Mouse (Mus musculus): ENCODE measurements around the gene Mllt3. TPM values are rescaled to one million over a fixed set of nuclear protein-coding genes. Genes with fewer than 3 reads are reported as not detected.

The Mllt3 gene
- total and polyA plus RNA-seq, 2 experiments: 0.62 to 2.6 TPM

- Histone ChIP-seq H3K36me3 (ENCODE audit: control insufficient read depth, insufficient read depth, low read length) (no peaks in the 10 kb centered on the region), H3K4me3 (ENCODE audit: insufficient read depth, low read depth, low read length) (no peak overlapping the region), H3K27ac (replicated peaks; ENCODE audit: insufficient read depth, low read depth, low read length) (no peak overlapping the region), H3K79me2 (ENCODE audit: control insufficient read depth, insufficient read depth, low read length) (no peaks in the 10 kb centered on the region; the same call in 1 of the 2 replicates), H3K4me1 (ENCODE audit: control insufficient read depth, insufficient read depth, low read length) (no peaks in the 10 kb centered on the region; the same call in 1 of the 2 replicates), H3K9ac (ENCODE audit: low read depth, low read length) (no peak overlapping the region), H3K27me3 (ENCODE audit: control insufficient read depth, insufficient read depth, low read length) (no peaks in the 10 kb centered on the region)
- TF ChIP-seq CTCF (IDR thresholded peaks at IDR 0.05; ENCODE audit: low read depth, low read length): no peak
- TF ChIP-seq POLR2A (IDR thresholded peaks at IDR 0.05; ENCODE audit: extremely low read depth, insufficient read depth, low read length): no peak
- no peak for DNase-seq (ENCODE audit: extremely low read depth, low read depth, low spot score)
- WGBS: 93% methylated on average over 5 of the region's 5 CpGs
Observed at GRCm38 (mm10) chr4:87990940-87991339, 42.2 kb downstream of the Mllt3 start.

GRCm38 (mm10) chr4:87985281-87985680 is 47.9 kb downstream of the Mllt3 start:
- TF ChIP-seq CTCF (IDR thresholded peaks at IDR 0.05; ENCODE audit: low read depth, low read length) (no peak), POLR2A (IDR thresholded peaks at IDR 0.05; ENCODE audit: extremely low read depth, insufficient read depth, low read length) (no peak)
- no peak overlapping the region for H3K4me3 ChIP-seq (ENCODE audit: insufficient read depth, low read depth, low read length)

GRCm38 (mm10) chr4:87984589-87984988 is 48.6 kb downstream of the Mllt3 start:
- H3K27ac ChIP-seq (replicated peaks; ENCODE audit: insufficient read depth, low read depth, low read length): no peak overlapping the region
- 35% methylated on average over 3 of the region's 3 CpGs for WGBS

More at GRCm38 (mm10) chr4:87985281-87985680, 47.9 kb downstream of the Mllt3 start:
- WGBS: 75% methylated on average over 4 of the region's 4 CpGs
- Histone ChIP-seq H3K4me1 (ENCODE audit: control insufficient read depth, insufficient read depth, low read length) (peaks cover 3% of the 10 kb centered on the region), H3K36me3 (ENCODE audit: control insufficient read depth, insufficient read depth, low read length) (no peaks in the 10 kb centered on the region), H3K27ac (replicated peaks; ENCODE audit: insufficient read depth, low read depth, low read length) (no peak overlapping the region), H3K79me2 (ENCODE audit: control insufficient read depth, insufficient read depth, low read length) (no peaks in the 10 kb centered on the region; the same call in 1 of the 2 replicates), H3K9ac (ENCODE audit: low read depth, low read length) (no peak overlapping the region), H3K27me3 (ENCODE audit: control insufficient read depth, insufficient read depth, low read length) (no peaks in the 10 kb centered on the region)
- no peak for DNase-seq (ENCODE audit: extremely low read depth, low read depth, low spot score)

GRCm38 (mm10) chr4:87984091-87984490 is 49.1 kb downstream of the Mllt3 start:
- Histone ChIP-seq H3K27me3 (ENCODE audit: control insufficient read depth, insufficient read depth, low read length) (no peaks in the 10 kb centered on the region), H3K4me1 (ENCODE audit: control insufficient read depth, insufficient read depth, low read length) (peaks cover 3% of the 10 kb centered on the region), H3K79me2 (ENCODE audit: control insufficient read depth, insufficient read depth, low read length) (no peaks in the 10 kb centered on the region; the same call in 1 of the 2 replicates), H3K27ac (replicated peaks; ENCODE audit: insufficient read depth, low read depth, low read length) (no peak overlapping the region), H3K4me3 (ENCODE audit: insufficient read depth, low read depth, low read length) (no peak overlapping the region), H3K9ac (ENCODE audit: low read depth, low read length) (no peak overlapping the region), H3K36me3 (ENCODE audit: control insufficient read depth, insufficient read depth, low read length) (no peaks in the 10 kb centered on the region)
- DNase-seq (ENCODE audit: extremely low read depth, low read depth, low spot score): peak; percentile 4
- TF ChIP-seq POLR2A (IDR thresholded peaks at IDR 0.05; ENCODE audit: extremely low read depth, insufficient read depth, low read length) (no peak), CTCF (IDR thresholded peaks at IDR 0.05; ENCODE audit: low read depth, low read length) (no peak)
- 69% methylated on average over 5 of the region's 5 CpGs for WGBS

More at GRCm38 (mm10) chr4:87984589-87984988, 48.6 kb downstream of the Mllt3 start:
- no peaks in the 10 kb centered on the region for H3K27me3 ChIP-seq (ENCODE audit: control insufficient read depth, insufficient read depth, low read length)
- no peak overlapping the region for H3K4me3 ChIP-seq (ENCODE audit: insufficient read depth, low read depth, low read length)
- no peaks in the 10 kb centered on the region; the same call in 1 of the 2 replicates for H3K79me2 ChIP-seq (ENCODE audit: control insufficient read depth, insufficient read depth, low read length)
- H3K36me3 ChIP-seq (ENCODE audit: control insufficient read depth, insufficient read depth, low read length): no peaks in the 10 kb centered on the region
- H3K9ac ChIP-seq (ENCODE audit: low read depth, low read length): no peak overlapping the region
- H3K4me1 ChIP-seq (ENCODE audit: control insufficient read depth, insufficient read depth, low read length): peaks cover 3% of the 10 kb centered on the region
- peak; percentile 25 for DNase-seq (ENCODE audit: extremely low read depth, low read depth, low spot score)
- TF ChIP-seq CTCF (IDR thresholded peaks at IDR 0.05; ENCODE audit: low read depth, low read length): no peak
- TF ChIP-seq POLR2A (IDR thresholded peaks at IDR 0.05; ENCODE audit: extremely low read depth, insufficient read depth, low read length): no peak

- WGBS: 86% methylated on average over 5 of the region's 5 CpGs
- no peak for DNase-seq (ENCODE audit: extremely low read depth, low read depth, low spot score)
- Histone ChIP-seq H3K4me3 (ENCODE audit: insufficient read depth, low read depth, low read length) (no peak overlapping the region), H3K4me1 (ENCODE audit: control insufficient read depth, insufficient read depth, low read length) (peaks cover 3% of the 10 kb centered on the region), H3K36me3 (ENCODE audit: control insufficient read depth, insufficient read depth, low read length) (no peaks in the 10 kb centered on the region), H3K79me2 (ENCODE audit: control insufficient read depth, insufficient read depth, low read length) (no peaks in the 10 kb centered on the region; the same call in 1 of the 2 replicates), H3K27me3 (ENCODE audit: control insufficient read depth, insufficient read depth, low read length) (no peaks in the 10 kb centered on the region), H3K27ac (replicated peaks; ENCODE audit: insufficient read depth, low read depth, low read length) (no peak overlapping the region), H3K9ac (ENCODE audit: low read depth, low read length) (no peak overlapping the region)
- TF ChIP-seq POLR2A (IDR thresholded peaks at IDR 0.05; ENCODE audit: extremely low read depth, insufficient read depth, low read length): no peak
- no peak for TF ChIP-seq CTCF (IDR thresholded peaks at IDR 0.05; ENCODE audit: low read depth, low read length)
Observed at GRCm38 (mm10) chr4:87982578-87982977, 50.6 kb downstream of the Mllt3 start.

DNA sequence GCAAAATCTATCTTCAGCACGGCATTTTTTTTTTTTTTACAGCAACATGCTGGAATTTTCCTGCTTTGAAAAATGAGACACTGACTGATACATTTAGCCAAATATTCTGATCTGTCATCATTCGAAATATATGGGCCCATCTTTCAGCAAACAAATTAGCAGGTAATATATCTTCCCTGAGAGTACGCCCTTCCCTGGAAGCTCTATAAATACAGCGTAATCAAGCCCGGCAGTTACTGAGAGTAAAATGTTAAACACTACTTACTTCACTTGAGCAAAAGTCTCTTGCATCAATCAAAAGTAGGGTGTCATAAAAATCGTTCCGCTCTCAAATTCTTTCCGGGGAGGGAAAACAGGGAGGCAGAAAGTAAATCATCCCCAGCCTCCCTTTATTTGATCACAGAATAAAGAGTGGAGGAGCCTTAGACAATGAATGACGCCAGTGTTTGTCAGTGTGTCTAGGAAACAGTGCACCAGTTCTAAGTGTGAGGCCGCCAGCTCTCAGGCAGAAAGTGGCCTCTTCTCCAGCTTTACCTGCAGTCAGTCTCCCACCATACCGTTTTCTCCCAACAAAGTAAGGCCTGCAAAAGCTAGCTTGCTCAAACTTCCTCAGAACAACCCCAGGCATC is 55.2 kb downstream of the Mllt3 start:
- no peak overlapping the region for H3K27ac ChIP-seq (replicated peaks; ENCODE audit: insufficient read depth, low read depth, low read length)
- TF ChIP-seq CTCF (IDR thresholded peaks at IDR 0.05; ENCODE audit: low read depth, low read length): no peak
- no peak for TF ChIP-seq POLR2A (IDR thresholded peaks at IDR 0.05; ENCODE audit: extremely low read depth, insufficient read depth, low read length)
- no peaks in the 10 kb centered on the region for H3K36me3 ChIP-seq (ENCODE audit: control insufficient read depth, insufficient read depth, low read length)
- H3K79me2 ChIP-seq (ENCODE audit: control insufficient read depth, insufficient read depth, low read length): no peaks in the 10 kb centered on the region; the same call in 1 of the 2 replicates
- no peak overlapping the region for H3K9ac ChIP-seq (ENCODE audit: low read depth, low read length)
- no peaks in the 10 kb centered on the region for H3K4me1 ChIP-seq (ENCODE audit: control insufficient read depth, insufficient read depth, low read length)
- WGBS: 87% methylated on average over 11 of the region's 11 CpGs
- no peaks in the 10 kb centered on the region for H3K27me3 ChIP-seq (ENCODE audit: control insufficient read depth, insufficient read depth, low read length)
- H3K4me3 ChIP-seq (ENCODE audit: insufficient read depth, low read depth, low read length): no peak overlapping the region
- DNase-seq (ENCODE audit: extremely low read depth, low read depth, low spot score): no peak

Measured in liver, adult 2 months (tissue).